Mouse (Mus musculus): ENCODE results near the gene Gpr153. TPM values are rescaled to one million over a fixed set of nuclear protein-coding genes. Genes with fewer than 3 reads are reported as not detected.
A peak's percentile ranks its signal among the peaks of the same experiment; 100 is the strongest.

Gene Gpr153
- total RNA-seq, 4 experiments from 2014 or later = 5.9 to 7.2 (median 6.6) TPM

GRCm38 (mm10) chr4:152264867-152265568 lies 9.0 kb upstream of the Gpr153 start:
- no peak for DNase-seq (ENCODE audit: low spot score in 2 of 2)

- DNase-seq (ENCODE audit: low spot score in 2 of 2) = no peak
Observed at GRCm38 (mm10) chr4:152265791-152266190, 8.2 kb upstream of the Gpr153 start.

GRCm38 (mm10) chr4:152266236-152266895 lies 7.7 kb upstream of the Gpr153 start:
- peak in 1 of 2 experiments; percentile 48 for DNase-seq (ENCODE audit: low spot score in 2 of 2)

GRCm38 (mm10) chr4:152267748-152268369 lies 6.2 kb upstream of the Gpr153 start:
- no peak for DNase-seq (ENCODE audit: low spot score in 2 of 2)

- DNase-seq (ENCODE audit: low spot score in 2 of 2) = no peak
Observed at GRCm38 (mm10) chr4:152269967-152270366, 4.1 kb upstream of the Gpr153 start.

- no peak for DNase-seq (ENCODE audit: low spot score in 2 of 2)
Observed at GRCm38 (mm10) chr4:152270599-152270998, 3.4 kb upstream of the Gpr153 start.

- no peak for DNase-seq (ENCODE audit: low spot score in 2 of 2)
Observed at GRCm38 (mm10) chr4:152271334-152271733, 2.7 kb upstream of the Gpr153 start.

GRCm38 (mm10) chr4:152272006-152272405 lies 2.0 kb upstream of the Gpr153 start:
- no peak for DNase-seq (ENCODE audit: low spot score in 2 of 2)

- DNase-seq (ENCODE audit: low spot score in 2 of 2) = no peak
Observed at GRCm38 (mm10) chr4:152272449-152273049, 1.5 kb upstream of the Gpr153 start.

GRCm38 (mm10) chr4:152273191-152273590 lies 841 bp upstream of the Gpr153 start:
- no peak for DNase-seq (ENCODE audit: low spot score in 2 of 2)

GRCm38 (mm10) chr4:152274681-152275131 lies 674 bp downstream of the Gpr153 start:
- DNase-seq (ENCODE audit: low spot score in 2 of 2) = no peak

- no peak for DNase-seq (ENCODE audit: low spot score in 2 of 2)
Observed at GRCm38 (mm10) chr4:152276389-152277347, 2.6 kb downstream of the Gpr153 start.

- no peak for DNase-seq (ENCODE audit: low spot score in 2 of 2)
Observed at GRCm38 (mm10) chr4:152277916-152278315, 3.9 kb downstream of the Gpr153 start.

GRCm38 (mm10) chr4:152278986-152279385 lies 5.0 kb downstream of the Gpr153 start:
- no peak for DNase-seq (ENCODE audit: low spot score in 2 of 2)

GRCm38 (mm10) chr4:152281601-152282000 lies 7.6 kb downstream of the Gpr153 start:
- no peak for DNase-seq (ENCODE audit: low spot score in 2 of 2)

GRCm38 (mm10) chr4:152282721-152283120 lies 8.7 kb downstream of the Gpr153 start:
- DNase-seq (ENCODE audit: low spot score in 2 of 2) = no peak

- DNase-seq (ENCODE audit: low spot score in 2 of 2) = peak; percentile 64 to 89
Observed at GRCm38 (mm10) chr4:152283186-152283950, 9.3 kb downstream of the Gpr153 start.

- no peak for DNase-seq (ENCODE audit: low spot score in 2 of 2)
Observed at GRCm38 (mm10) chr4:152285505-152285904, 11.5 kb downstream of the Gpr153 start.

GRCm38 (mm10) chr4:152286183-152286582 lies 12.2 kb downstream of the Gpr153 start:
- no peak for DNase-seq (ENCODE audit: low spot score in 2 of 2)

GRCm38 (mm10) chr4:152286887-152287286 lies 12.9 kb downstream of the Gpr153 start:
- no peak for DNase-seq (ENCODE audit: low spot score in 2 of 2)
